Mouse (Mus musculus): ENCODE measurements around the gene Fgf22. TPM values are rescaled to one million over a fixed set of nuclear protein-coding genes. Genes with fewer than 3 reads are reported as not detected.

The Fgf22 gene
- total RNA-seq, 4 experiments from 2014 or later = 4.7 to 5.9 (median 5.8) TPM

DNA sequence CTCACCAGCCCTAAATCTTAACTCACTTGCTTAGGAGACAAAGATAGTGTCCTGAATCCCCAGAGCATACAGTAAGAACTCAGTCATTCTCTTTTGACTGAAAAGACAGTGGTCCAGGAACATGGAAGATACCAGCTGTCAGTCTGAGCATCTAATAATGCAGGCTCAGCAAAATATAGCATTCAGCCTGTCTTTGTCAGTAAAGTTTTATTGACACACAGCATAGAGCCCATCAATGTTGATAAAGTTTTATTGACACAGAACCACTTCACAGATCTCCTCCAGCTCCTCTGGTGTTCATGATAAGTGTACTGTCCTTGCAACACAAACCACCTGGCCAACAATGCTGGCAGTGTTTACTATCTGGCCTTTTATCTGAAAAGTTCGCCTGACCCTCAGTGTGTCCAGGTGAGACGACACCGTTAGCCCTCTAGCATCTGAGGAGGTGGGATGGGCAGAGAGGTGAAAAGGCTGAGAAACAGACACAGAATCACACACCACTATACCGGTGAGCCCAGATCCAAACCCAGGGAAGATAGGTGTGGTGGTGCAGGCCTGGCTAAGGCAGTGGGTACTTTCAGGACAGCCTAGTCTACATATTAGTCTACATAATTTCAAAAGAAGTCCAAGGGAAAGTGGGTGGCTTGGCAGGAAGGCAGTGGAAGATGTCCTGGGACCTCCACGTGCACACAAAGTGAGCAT, 37.6 kb downstream of the Fgf22 start:
- no peak for DNase-seq (ENCODE audit: low spot score in 2 of 2)

DNA sequence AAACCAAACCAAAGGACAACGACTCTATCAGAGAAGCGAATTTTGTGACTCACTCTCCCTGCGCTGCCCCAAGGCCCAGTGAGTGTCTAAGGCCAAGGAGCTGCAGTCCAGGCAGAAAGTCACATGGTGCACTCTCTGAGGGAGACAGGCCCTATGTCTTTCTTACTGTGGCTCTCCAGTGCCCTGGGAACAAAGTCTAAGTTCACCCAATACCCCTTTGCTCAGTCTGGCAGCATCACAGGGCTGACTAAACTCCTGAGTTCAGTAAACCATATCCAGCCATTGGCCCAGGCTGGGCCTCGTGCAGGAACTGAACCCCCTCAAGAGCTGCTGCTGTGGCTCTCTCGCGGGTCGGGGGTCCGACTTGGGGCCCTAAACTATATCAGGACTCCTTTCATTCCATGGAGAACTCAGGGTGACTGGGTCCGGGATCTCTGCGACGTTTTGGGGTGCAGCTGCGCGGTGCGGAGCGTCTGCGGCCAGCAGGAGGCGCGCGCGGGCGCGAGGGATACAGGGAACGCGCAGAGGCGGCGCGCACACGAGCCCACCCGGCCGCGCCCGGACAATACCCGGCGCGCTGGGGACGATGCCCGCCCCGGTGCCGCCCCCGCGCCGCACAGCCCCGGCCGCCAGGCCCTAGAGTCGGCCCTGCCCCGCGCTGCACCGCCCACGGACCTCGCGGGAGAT, 38.3 kb downstream of the Fgf22 start, which contains the start of gene Palm:
Palm (plus strand) TSS at position 522 of the 687 bp plus-strand sequence.
- DNase-seq (ENCODE audit: low spot score in 2 of 2) = peak; percentile 70 to 89

DNA sequence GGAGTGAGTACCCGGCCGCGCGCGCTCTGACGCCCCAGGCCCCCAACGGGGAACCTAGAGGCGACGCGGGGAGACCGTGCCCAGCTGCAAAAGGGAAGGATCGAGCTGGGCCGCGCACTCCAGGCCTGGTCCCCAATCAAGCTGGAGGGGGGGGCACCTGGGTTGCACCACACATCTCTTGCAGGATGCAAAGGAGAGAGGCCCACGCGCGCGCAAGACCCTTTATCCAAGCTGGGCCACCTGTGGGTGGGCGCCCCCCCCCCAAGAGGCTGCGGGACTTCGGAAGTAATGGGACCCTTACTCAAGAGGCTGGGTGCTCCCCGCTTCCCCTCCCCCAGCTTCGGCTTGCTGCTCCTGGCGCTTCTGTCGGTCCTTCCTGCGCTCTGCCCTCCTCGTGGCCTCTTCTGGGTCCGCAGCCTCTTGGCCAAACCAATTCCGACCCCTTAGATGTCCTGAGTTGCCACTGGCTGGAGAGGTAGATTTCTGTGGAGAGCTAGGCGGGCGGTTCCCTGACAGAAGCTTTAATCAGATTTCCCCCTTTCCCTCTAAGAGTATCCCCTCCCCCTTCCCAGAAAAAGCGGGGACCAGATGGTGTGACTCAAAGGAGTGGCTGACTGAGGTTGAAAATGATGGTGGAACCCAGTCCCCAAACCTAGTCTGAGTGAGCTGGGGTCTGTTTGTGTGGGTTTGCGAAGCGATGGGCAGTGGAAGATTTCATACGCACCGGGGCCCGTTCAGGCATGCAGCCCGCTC, 39.0 kb downstream of the Fgf22 start:
- peak in 1 of 2 experiments; percentile 56 for DNase-seq (ENCODE audit: low spot score in 2 of 2)

DNA sequence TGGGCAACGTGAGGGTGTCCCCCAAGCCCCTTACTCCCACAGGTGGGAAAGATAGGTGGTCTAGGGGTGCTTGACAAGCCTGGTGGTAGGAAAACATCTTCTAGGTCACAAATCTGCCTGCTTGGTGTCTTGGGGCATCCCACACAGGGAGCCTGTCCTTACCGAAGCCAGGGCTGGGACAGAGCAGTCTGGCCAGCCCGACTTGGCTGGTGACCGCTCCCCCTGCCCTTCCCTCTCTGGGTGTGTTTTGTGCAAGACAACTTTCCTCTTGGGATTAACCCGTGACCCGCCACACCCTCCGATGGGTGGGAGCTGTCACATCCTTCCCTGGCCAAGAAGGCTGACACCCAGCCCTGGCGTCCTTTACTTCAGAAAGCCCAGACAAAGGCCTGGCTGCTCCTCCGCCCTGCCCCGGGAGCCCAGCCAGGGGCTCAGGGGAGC, 39.6 kb downstream of the Fgf22 start:
- DNase-seq (ENCODE audit: low spot score in 2 of 2) = peak in 1 of 2 experiments; percentile 44

DNA sequence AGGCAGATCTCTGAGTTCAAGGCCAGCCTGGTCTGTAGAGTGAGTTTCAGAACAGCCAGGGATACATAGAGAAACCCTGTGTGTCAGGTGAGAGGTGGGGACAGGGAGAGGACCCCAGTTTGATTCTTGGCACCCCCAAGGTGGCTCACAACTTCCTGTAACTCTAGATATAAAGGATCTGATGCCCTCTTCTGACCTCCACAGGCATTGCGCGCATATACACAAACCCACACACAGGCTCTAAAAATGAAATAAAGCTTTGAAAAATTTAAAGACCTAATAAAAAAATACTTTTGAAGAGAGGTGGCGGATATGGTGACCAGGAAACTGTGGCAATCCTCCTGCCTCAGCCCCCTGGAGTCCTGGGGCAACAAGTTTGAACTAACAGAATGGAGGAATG, 41.0 kb downstream of the Fgf22 start:
- no peak for DNase-seq (ENCODE audit: low spot score in 2 of 2)

DNA sequence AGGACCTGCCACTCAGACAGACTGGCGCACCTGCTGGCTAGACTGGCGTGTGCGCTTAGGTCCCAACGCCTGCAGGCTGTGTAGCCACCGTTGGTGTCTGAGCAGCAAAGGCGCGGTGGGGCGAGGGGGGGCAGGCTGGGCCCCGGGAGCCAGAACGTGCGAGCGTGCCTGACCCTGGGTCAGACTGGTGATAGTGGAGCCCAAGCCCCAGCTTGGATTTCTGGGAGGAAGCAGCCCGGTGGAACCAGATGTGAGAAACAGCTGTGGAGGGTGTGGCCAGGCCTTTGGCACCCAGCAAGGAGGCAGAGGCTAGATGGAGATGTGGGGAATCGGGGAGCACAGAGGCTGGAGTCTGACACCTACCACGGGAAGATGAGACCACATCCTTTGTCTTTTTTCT, 42.5 kb downstream of the Fgf22 start:
- no peak for DNase-seq (ENCODE audit: low spot score in 2 of 2)

DNA sequence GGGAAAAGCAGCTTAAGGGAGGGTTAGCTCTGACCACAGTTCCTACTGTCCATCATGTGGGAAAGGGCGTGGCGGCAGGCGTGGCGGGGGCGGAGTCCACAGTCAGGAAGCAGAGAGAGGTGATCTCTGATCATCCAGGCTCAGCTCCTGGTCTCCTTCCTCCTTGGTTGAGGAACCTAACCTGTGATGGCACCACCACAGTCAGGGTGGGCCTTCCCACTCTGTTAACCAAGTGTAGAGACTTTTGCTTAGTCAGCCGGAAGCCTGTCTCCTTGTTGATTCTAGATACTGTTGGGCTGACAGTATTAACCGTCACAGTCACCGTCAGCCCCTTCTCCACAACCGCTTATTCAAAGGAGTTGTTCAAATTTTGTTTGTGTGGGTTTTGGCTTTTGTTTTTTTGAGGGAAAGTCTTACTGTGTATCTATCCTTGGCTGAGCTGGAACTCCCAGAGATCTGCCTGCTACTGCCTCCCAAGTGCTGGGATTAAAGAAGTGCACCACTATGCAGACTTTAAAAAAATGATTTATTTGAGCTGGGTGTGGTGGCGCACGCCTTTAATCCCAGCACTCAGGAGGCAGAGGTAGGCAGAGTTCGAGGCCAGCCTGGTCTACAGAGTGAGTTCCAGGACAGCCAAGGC, 43.5 kb downstream of the Fgf22 start:
- no peak for DNase-seq (ENCODE audit: low spot score in 2 of 2)

DNA sequence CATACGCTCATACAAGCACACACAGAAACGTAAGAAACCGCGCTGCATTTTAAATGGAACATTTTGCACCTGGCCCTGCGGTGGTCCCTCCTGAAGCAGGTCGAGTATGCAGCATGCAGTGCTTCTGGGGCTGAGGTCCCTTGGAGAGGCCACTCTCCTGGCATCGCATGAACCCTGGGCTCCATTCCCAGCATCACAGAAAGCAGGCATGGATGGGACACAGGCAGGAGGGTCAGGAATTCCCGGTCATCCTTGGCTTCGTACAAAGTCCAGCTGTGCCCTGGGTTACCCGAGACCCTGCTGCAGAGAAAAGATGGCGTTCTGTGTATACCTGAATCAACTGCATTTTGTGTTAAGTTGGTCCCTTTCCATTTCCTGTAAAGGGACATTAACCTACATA, 45.6 kb downstream of the Fgf22 start:
- DNase-seq (ENCODE audit: low spot score in 2 of 2) = no peak

DNA sequence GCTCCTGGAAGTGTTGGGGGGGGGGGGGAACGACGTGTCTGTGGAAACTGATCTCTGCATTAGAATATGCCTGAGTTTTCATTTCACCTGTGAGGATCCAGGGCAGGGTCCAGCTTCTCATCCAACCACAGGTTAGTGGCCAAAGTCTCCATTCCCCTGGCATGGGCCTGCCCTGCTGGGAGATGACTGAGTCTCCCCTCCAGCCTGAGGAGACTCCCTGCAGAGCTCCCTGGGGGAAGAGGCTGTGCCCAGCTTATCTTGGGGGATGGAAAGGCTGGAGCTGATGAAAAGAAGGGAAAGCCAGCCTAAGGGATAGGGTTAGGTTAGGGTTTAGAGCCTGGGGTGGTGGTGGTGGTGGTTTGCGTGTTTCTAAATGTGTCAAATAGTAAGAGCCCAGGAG, 47.0 kb downstream of the Fgf22 start:
- DNase-seq (ENCODE audit: low spot score in 2 of 2) = no peak

DNA sequence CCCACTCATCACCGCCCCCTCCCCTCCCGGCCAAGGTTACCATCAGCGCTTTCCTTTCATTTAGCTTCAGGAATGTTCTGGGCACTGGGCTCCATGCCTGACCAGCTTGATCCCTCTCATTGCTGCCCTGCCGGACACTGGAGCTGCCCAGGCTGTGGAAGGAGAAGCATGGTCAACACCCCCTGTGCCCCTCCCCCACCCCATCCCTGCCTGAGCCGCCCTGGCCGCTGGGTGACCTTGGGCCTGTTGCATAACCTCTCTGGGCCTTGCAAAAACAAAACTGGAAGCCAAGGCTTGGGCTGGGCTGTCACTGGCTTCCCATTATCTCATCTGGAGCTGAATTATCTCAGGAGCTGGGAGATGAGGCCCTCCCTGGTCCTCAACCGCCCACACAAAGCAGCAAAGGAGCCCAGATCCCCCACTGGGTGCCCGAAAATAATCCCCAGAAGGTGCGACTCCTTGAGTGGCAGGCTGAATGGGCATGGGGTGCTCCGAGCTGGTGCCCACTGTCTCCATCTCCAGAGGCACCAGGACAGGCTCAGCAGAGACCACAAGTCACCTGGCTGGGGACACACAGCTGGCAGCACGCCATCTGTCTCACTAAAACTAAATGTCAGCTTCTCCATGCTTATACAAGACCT, 47.6 kb downstream of the Fgf22 start:
- DNase-seq (ENCODE audit: low spot score in 2 of 2) = peak in 1 of 2 experiments; percentile 66

DNA sequence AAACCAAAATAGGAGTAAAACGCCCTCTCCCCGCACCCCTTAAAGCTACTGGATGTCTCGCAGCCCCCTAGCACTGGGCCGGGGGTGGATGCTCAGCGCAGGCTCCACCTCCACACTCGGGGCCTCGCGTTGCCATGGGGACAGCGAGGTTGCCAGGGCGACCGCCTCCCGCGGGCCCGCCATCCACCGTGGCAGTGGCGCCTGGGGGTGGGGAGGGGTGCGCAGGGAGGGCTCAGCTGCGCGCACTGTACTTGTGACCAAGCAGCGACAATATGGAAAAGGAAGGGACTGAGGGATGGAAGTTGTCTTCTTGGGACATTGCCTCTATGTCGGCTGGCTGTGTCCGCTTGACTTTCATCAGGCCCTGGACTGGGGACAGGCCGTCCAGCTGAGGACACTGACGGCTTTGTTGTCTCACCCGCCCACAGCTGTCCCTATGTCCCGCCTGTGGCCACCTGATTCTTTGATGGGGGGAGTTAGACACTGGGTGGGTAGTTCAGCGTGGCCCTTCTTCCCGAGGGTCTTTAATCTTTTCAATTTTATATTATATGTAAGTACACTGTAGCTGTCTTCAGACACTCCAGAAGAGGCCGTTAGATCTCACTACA, 48.9 kb downstream of the Fgf22 start:
- DNase-seq (ENCODE audit: low spot score in 2 of 2) = peak; percentile 82 to 95

DNA sequence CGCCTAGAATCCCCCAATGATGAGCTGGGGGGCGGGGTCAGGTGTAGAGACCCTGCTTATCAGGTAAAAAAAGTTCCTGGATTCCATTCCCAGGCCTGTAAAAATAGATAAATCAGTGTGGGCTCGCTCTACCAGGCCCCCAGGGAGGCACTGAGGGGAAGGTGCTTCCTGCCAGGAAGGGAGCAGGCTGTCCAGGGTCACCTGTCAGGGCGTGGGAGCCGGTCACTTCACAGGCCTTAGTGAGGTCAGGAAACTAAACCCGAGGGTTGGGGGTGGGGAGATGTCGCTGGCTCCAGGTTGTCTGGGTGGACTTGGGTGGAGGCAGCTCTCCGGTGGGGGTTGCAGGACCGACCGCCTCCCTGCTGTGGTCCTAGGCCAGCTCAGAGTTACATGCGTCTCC, 50.8 kb downstream of the Fgf22 start:
- no peak for DNase-seq (ENCODE audit: low spot score in 2 of 2)

DNA sequence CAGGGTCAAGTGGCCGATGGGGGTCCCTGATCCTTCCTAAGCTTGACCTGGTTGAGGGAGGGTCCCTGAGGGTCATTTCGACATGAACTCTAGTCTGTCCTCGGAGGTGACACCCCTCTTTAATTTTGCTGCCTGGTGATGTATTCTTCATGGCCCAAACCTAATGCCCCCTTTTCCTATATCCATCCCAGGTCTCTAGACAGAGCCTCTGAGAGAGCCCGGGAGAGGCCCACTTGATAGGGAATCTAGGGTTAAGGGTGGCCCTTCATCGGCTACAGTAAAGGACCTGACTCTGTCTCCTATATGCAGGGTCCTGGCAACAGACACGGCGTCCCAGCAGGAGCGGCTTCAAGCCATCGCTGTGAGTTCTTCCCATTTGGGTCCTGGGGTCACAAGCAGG, 51.5 kb downstream of the Fgf22 start:
- no peak for DNase-seq (ENCODE audit: low spot score in 2 of 2)

DNA sequence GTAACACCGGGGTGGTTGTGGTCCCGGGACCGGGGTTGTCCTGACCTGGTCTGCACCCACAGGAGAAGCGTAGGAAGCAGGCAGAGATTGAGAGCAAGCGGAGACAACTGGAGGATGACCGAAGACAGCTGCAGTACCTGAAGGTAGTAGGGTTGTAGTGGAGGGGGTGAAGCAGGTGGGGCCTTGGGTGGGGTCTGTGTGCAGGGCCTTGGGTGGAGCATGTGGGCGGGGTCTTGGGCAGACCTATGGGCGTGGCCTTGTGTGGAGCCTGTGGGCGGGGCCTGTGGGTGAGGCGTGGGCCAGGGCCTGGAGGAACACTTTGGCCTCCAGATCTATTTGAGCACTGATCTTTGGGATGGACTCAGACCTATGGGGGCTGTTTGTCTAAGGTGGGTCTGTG, 52.1 kb downstream of the Fgf22 start:
- no peak for DNase-seq (ENCODE audit: low spot score in 2 of 2)

DNA sequence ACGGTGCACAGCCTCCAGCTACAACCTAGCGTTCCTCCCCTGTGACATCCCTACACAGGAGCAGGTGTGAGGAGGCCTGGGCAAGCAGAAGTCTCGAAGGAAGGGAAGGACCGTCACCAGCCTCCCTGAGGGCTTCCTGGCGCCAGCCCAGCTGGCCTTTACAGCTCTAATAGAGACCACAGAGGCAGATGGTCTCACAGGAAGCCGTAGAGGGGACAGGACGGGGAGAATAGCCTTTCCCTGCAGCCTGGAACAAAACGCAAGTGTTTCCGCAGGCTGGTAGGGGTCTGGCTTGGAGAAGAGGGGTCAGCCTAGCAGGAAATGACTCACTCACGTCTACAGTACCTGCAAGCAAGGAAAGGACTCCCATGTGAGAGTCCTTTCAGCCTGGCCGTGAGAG, 53.0 kb downstream of the Fgf22 start:
- no peak for DNase-seq (ENCODE audit: low spot score in 2 of 2)

Other genes starting within 250 kb of the Fgf22 start
- gene Plpp2, start 221.3 kb upstream of the Fgf22 start, total RNA-seq (2022) = 1 to 10 TPM; 4.8 to 6.3 (median 6.1) TPM
- 10 to 100 TPM; 43.1 to 48.8 (median 47.9) TPM for gene Mier2, start 199.9 kb upstream of the Fgf22 start, total RNA-seq (2022)
- gene Theg, start 167.7 kb upstream of the Fgf22 start, total RNA-seq (2022) = 1 to 10 TPM in 1 of 4 experiments, under 1 TPM in 3; 0.33 to 1.3 (median 0.90) TPM
- 10 to 100 TPM; 16.1 to 18.6 (median 17.1) TPM for gene C2cd4c, start 141.1 kb upstream of the Fgf22 start, total RNA-seq (2022)
- gene Shc2, start 117.2 kb upstream of the Fgf22 start, total RNA-seq (2022) = 10 to 100 TPM; 40.2 to 48.4 (median 43.4) TPM
- gene Odf3l2, start 109.3 kb upstream of the Fgf22 start, total RNA-seq (2022) = under 1 TPM; 0.42 to 0.70 (median 0.47) TPM
- gene Madcam1, start 90.5 kb upstream of the Fgf22 start, total RNA-seq (2022) = under 1 TPM in 1 of 4 experiments, not detected in 3; 0.35 TPM
- gene Tpgs1, start 85.7 kb upstream of the Fgf22 start, total RNA-seq (2022) = 10 to 100 TPM; 65.1 to 74.5 (median 69.8) TPM
- gene Cdc34, start 72.9 kb upstream of the Fgf22 start, total RNA-seq (2022) = 10 to 100 TPM; 65.7 to 72.5 (median 70.4) TPM
- gene Gzmm, start 66.1 kb upstream of the Fgf22 start, total RNA-seq (2022) = 1 to 10 TPM; 2.2 to 3.6 (median 3.2) TPM
- gene Bsg, start 50.6 kb upstream of the Fgf22 start, total RNA-seq (2022) = 100 to 1,000 TPM; 545 to 609 (median 570) TPM
- 100 to 1,000 TPM; 162 to 182 (median 166) TPM for gene Hcn2, start 38.4 kb upstream of the Fgf22 start, total RNA-seq (2022)
- 10 to 100 TPM; 47.9 to 56.7 (median 51.6) TPM for gene Polrmt, start 8.5 kb upstream of the Fgf22 start, total RNA-seq (2022)
- gene Rnf126, start 11.9 kb downstream of the Fgf22 start, total RNA-seq (2022) = 10 to 100 TPM; 76.8 to 92.1 (median 86.8) TPM
- 1 to 10 TPM; 2.5 to 3.6 (median 2.7) TPM for gene Fstl3, start 22.2 kb downstream of the Fgf22 start, total RNA-seq (2022)
- under 1 TPM; 0.14 to 0.63 (median 0.39) TPM for gene Prss57, start 35.9 kb downstream of the Fgf22 start, total RNA-seq (2022)
- gene Palm, start 38.5 kb downstream of the Fgf22 start, total RNA-seq (2022) = 100 to 1,000 TPM; 265 to 281 (median 267) TPM
- under 1 TPM; 0.32 to 0.89 (median 0.54) TPM for gene Misp, start 65.9 kb downstream of the Fgf22 start, total RNA-seq (2022)
- 10 to 100 TPM; 59.3 to 67.3 (median 63.6) TPM for gene Ptbp1, start 99.4 kb downstream of the Fgf22 start, total RNA-seq (2022)
- gene Prtn3, start 119.4 kb downstream of the Fgf22 start, total RNA-seq (2022) = 1 to 10 TPM; 2.4 to 3.2 (median 2.7) TPM
- 10 to 100 TPM; 49.7 to 56.0 (median 52.7) TPM for gene Plppr3, start 119.6 kb downstream of the Fgf22 start, total RNA-seq (2022)
- gene Elane, start 131.2 kb downstream of the Fgf22 start, total RNA-seq (2022) = not detected
- not detected for gene Cfd, start 135.8 kb downstream of the Fgf22 start, total RNA-seq (2022)
- gene Med16, start 153.8 kb downstream of the Fgf22 start, total RNA-seq (2022) = 10 to 100 TPM; 51.9 to 68.0 (median 61.4) TPM
- gene Gm26602, start 155.8 kb downstream of the Fgf22 start, total RNA-seq (2022) = not detected
- gene Kiss1r, start 161.9 kb downstream of the Fgf22 start, total RNA-seq (2022) = 1 to 10 TPM; 5.8 to 8.3 (median 6.4) TPM
- 100 to 1,000 TPM; 312 to 357 (median 346) TPM for gene R3hdm4, start 166.1 kb downstream of the Fgf22 start, total RNA-seq (2022)
- gene Arid3a, start 172.0 kb downstream of the Fgf22 start, total RNA-seq (2022) = 1 to 10 TPM; 5.0 to 7.8 (median 7.5) TPM
- 10 to 100 TPM; 38.5 to 48.2 (median 44.6) TPM for gene Wdr18, start 205.1 kb downstream of the Fgf22 start, total RNA-seq (2022)
- under 1 TPM; 0.23 to 0.30 (median 0.24) TPM for gene Grin3b, start 215.6 kb downstream of the Fgf22 start, total RNA-seq (2022)
- gene Tmem259, start 229.3 kb downstream of the Fgf22 start, total RNA-seq (2022) = 100 to 1,000 TPM; 105 to 117 (median 113) TPM
- gene Cnn2, start 233.5 kb downstream of the Fgf22 start, total RNA-seq (2022) = 1 to 10 TPM; 5.4 to 6.7 (median 6.3) TPM
- 10 to 100 TPM; 11.0 to 12.3 (median 12.0) TPM for gene Abca7, start 241.4 kb downstream of the Fgf22 start, total RNA-seq (2022)